Mouse (Mus musculus): Measurements from ENCODE around the gene Nfib.

GRCm38 (mm10) chr4:82380578-82380977 is 325.0 kb downstream of the Nfib start:
- TF ChIP-seq CTCF (IDR thresholded peaks at IDR 0.05; ENCODE audit: borderline replicate concordance, extremely low read depth, insufficient read depth, insufficient read length) (no peak), POLR2A (IDR thresholded peaks at IDR 0.05; ENCODE audit: borderline replicate concordance, extremely low read depth, insufficient read depth, insufficient read length, poor library complexity, severe bottlenecking) (no peak)
